Mouse (Mus musculus): ENCODE measurements at regions not wholly inside any gene's neighbourhood (a gene's known extent, or its start where the extent isn't known, plus 50 kb on each side); places are given as distances from the start of the nearest gene placed in this dataset.
"Not testable (repeated sequence)": the region's sequence is repeated elsewhere in the genome, so short reads cannot be mapped to it uniquely, and the experiment has no call there.

- no peak for ATAC-seq (replicated peaks; ENCODE audit: poor library complexity)
Observed at GRCm38 (mm10) chr12:64788761-64789160, 128.9 kb upstream of the Gm527 start.

GRCm38 (mm10) chr12:64808492-64808891 lies 109.2 kb upstream of the Gm527 start:
- ATAC-seq (replicated peaks; ENCODE audit: poor library complexity), result not testable (repeated sequence)

- no peak for ATAC-seq (replicated peaks; ENCODE audit: poor library complexity)
Observed at GRCm38 (mm10) chr12:64810081-64810480, 107.6 kb upstream of the Gm527 start.

- ATAC-seq (replicated peaks; ENCODE audit: poor library complexity), result no peak
Observed at GRCm38 (mm10) chr12:64815871-64816270, 101.8 kb upstream of the Gm527 start.

GRCm38 (mm10) chr12:64817056-64817810 lies 100.5 kb upstream of the Gm527 start:
- ATAC-seq (replicated peaks; ENCODE audit: poor library complexity), result 0 out of 2 replicates have a peak, but pooled peaks have one; percentile 52

- ATAC-seq (replicated peaks; ENCODE audit: poor library complexity), result no peak
Observed at GRCm38 (mm10) chr12:64820722-64821121, 97.0 kb upstream of the Gm527 start.

GRCm38 (mm10) chr12:64829662-64830249 lies 88.0 kb upstream of the Gm527 start:
- ATAC-seq (replicated peaks; ENCODE audit: poor library complexity), result peak; percentile 88

GRCm38 (mm10) chr12:64832313-64833151 lies 85.2 kb upstream of the Gm527 start:
- no peak for ATAC-seq (replicated peaks; ENCODE audit: poor library complexity)

GRCm38 (mm10) chr12:64857709-64858108 lies 60.0 kb upstream of the Gm527 start:
- ATAC-seq (replicated peaks; ENCODE audit: poor library complexity), result no peak

All from megakaryocyte progenitor cell, adult 5-6 weeks (primary cell).